Mouse (Mus musculus): ENCODE data around the gene Adam23.

Gene Adam23

DNA sequence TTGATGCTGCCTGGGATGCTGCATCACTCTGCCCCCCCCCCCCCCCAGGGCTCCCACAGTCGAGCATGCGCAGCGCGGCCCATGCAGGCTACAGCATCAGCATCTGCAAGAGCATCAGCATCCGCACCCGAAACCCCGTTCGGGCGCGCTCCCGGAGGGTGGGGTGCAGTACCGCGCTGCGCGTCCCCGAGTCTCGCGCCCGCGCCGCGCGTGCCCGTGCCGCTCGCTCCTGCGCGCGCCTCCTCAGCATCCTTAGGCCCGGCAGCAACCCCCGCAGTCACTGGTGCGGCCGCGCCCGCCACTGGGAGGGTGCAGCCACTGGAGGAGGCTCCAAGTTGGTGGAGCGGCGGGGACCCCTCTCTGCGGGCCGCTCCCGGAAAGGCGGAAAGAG, at the start of gene Adam23:
Gene Adam23, plus strand, starts transcription at position 236 of the 391 bp plus-strand sequence.
- DNase-seq (ENCODE audit: low spot score in 2 of 2): peak; percentile 8 to 9

DNA sequence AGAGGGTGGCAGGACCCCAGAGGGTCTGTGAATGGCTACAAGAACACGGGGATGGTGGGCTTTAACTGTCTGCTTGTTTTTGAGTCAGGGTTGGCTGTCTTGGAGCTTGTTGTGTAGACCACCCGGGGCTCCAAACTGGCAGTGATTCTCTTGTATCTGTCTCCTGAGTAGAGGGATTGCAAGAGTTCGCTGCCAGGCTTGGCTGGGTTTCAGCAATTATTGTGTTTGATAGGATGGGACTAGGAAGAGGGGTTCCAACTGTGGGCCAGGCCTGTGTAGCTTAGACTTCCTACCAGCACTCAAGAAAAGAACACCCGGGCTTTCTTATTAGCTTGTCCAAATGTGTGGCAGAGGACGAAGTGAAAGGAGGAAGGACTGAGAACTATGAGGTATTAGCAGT, 44.6 kb upstream of the Adam23 start:
- DNase-seq (ENCODE audit: low spot score in 2 of 2): no peak

DNA sequence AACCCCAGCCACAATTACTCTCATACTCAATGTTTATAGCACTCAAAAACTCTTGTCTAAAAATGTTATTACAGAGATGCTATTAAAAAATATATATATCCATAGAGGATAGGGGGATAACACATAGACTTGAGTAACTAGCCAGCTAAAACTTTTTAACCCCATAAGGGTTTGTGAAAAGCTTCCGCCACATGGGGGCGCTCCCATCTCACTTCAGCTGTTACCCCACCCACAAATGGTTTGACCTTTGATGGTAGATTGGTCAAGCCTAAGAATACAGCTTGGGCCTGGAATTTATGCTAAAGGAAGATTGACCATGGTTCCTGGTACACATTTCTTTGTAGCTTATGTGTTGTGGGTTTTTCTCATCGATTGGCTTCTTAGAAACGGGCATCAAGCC, 42.1 kb upstream of the Adam23 start:
- DNase-seq (ENCODE audit: low spot score in 2 of 2): peak in 1 of 2 experiments; percentile 27

DNA sequence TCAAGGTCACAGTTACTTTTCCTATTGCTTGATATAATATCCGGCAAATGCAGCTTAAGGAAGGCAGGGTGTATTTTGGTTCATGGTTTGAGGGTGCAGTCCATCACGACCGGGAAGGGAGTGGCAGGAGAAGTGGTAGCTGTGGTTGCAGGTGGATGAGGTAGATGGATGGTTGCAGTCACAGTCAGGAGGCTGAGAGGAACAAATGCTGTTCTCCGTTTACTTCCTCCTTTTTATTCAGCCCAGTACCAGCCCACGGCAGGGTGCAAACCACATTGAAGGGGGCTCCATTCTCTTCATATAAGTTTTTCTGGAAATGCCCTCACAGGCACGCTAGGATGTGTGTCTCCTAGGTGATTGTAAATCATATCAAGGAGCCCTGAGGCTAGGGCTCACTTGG, 37.3 kb upstream of the Adam23 start:
- no peak for DNase-seq (ENCODE audit: low spot score in 2 of 2)

DNA sequence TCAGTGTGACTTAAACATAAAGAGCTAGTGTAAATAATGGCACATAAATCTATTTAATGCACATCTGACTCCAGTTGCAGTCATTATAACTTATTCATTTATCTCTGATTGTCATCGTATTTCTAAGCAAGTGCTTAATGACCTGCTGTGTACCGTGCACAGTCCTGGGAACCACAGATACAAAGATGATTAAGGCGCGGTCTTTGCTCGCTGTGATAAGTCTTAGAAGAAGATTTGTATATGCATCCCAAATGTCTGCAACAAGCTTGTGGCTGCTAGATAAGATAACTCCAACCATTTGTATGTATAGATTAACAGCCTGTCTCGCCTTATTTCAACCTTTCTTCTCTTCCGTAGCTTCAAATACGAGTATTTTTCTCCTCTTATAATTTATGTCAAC, 27.2 kb upstream of the Adam23 start:
- no peak for DNase-seq (ENCODE audit: low spot score in 2 of 2)

DNA sequence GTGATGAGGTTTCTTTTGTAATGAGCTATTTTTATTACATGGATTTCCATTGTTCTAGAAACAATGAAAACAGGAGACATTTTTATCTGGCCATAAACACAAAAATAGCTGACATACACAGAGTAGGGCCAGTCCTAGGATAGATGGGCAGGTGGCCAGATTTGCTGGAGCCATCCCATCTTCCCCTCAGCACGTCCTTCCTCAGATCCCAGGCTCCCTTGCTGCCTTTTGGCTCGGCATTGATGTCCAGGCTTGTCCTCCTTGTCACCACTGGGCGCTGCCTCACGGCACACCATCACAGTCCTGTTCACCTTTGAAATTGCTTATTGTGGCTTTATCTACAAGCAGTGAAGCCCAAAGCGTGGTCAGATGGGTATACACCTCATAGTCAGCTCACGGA, 15.0 kb upstream of the Adam23 start:
- DNase-seq (ENCODE audit: low spot score in 2 of 2): no peak

DNA sequence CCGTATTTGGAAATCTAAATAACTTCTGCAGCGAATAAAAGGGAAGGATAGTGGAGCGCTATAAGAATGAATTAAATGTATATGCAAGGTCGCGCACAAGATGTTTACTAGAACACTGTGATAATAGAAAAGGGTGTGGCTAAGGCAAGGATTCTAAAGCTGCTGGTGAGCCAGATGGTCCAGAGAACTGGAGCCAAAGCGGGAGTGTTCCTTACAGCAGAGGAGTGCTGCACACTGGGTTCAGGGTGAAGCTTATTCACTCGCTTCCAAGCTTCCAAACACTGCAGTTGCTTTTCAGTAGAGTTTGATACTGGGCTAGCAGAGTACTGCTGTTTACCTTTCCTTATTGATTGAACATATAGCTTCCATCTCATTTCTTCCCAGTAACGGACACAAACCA, 14.5 kb upstream of the Adam23 start:
- DNase-seq (ENCODE audit: low spot score in 2 of 2): no peak

DNA sequence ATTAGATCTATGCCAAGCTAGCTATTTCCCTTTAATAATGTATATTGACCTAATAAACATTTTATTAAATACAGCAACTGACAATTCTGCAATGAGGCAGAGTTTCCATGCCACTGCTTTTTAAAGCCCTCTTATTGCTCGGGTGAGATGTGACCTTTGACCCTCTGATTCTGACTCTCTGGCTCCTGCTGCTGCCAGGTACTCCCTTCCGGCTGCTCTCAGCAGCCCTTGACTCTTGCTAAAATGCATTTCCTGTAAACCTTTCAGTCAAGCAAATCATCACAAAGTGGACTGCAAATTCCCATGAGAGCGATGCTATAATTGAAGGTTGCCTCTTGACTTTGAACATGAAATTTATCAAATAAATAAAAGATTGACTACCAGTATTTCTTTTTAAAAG, 13.8 kb upstream of the Adam23 start:
- no peak for DNase-seq (ENCODE audit: low spot score in 2 of 2)

DNA sequence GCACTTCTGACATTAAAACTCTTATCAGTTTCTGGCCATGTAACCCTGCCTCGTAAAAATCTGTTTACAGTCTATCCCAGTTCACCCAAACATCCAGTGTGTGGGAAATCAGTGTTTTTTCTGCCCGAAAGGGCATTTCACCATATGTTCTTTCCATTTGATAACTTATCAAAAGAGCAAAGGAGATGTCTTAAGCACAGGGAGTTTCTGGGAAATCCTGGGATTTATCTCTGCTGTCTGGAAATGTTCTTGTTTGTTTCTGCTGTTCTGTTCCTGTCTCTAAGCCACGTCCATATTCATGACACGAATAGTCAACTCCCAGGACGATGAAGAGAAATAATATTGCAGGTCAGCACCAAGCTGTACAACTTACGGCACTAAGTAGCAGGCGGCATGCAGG, 11.6 kb upstream of the Adam23 start:
- DNase-seq (ENCODE audit: low spot score in 2 of 2): no peak

DNA sequence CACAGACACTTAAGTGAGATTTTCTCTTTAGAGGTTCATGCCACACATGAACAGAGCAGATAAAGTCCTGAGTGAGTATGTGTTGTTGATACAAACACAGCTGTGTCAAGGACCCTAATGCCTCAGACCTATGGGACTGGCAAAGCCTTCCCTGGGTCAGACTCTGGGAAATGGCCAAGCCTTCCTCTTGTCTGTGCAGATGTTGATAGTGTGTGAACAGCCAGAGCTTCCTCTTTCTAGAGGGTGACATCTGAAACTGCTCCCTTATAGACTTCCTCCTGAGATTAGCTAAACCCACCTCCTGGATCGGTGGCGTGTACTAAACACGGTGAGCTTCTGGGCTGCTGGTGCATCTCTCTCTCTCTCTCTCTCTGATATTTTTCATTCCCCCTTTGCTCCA, 8.2 kb upstream of the Adam23 start:
- DNase-seq (ENCODE audit: low spot score in 2 of 2): no peak

DNA sequence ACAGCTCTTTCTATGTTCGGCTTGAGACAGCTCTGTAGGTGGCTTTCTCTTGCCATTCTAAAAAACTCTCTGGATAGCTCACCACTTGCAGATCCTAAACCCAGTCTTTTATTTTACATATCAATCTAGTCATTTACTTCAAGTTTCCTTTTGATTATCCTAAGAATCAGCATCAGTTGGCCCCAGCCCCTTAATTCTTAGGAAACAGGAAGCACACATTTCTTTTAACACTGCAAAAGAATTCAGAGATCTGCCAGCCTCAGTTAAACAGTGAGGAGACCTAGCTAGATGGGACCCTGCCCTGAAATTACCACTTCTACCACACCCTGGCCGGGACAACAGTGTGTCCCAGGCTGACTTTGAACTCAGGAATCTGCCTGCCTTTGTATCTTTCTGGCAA, 3.5 kb upstream of the Adam23 start:
- no peak for DNase-seq (ENCODE audit: low spot score in 2 of 2)

DNA sequence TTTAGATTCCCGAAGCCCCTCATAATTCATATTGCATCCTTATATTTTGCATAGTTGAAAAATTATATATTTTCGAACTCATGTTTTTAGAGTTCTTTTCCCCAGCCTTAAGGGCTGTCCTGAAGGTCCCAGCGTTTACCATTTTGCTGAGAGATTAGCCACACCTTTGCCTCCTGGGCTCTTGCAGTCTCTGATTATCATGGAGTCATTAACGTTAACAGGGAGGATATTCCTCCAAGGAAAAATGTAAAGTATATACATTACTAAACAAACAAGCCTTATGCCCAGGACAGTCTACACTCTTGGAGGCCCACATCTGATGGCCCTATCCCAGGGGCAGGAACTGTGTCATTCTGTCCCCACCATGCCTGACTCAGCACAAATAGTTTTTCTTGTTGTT, 3.1 kb upstream of the Adam23 start:
- no peak for DNase-seq (ENCODE audit: low spot score in 2 of 2)

DNA sequence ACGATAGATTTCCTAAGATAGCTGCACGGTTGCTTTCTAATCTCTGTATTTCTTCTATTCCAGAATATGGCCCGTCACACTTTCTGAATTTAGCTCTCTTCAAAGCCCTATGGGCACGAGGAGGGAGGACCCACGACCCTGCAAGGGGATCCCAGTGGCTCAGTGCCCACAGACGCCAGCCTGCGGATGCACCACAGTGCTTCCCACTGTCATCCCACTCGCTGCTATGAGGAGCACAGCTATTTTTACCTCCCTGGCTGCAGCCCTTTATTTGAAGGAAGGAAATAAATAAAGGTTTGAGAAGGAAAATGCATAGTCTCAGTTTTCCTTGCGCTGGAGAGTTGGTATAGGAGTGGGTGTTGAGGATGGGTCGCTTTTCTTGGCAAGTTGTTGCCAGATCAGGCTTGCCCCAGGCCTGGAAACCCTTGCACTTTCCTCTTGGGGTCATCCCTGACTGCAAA, 512 bp upstream of the Adam23 start:
- no peak for DNase-seq (ENCODE audit: low spot score in 2 of 2)

DNA sequence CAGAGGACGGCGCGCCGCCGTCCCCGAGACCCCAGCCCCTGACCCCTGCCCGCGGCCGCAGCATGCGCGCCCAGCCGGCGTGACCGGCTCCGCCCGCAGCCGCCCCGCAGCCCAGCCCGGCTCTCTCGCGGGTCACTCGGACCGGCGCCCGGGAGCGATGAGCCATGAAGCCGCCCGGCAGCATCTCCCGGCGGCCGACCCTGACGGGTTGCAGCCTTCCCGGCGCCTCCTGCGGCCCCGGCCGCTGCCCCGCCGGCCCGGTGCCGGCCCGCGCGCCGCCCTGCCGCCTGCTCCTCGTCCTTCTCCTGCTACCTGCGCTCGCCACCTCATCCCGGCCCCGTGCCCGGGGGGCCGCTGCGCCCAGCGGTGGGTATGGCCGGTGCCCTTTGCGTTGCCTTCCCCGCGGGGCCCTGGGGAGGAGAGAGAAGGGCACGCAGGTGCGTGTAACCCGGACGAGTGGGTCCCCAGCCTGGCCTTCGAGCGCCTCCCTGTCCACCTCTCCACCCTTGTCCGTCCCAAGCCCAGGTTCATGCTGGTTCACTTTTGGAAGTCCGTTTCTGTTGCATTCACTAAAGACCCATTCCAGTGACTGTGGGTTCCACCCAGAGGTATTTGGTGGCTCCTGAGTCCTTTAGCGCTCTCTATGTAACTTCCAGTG, 485 bp downstream of the Adam23 start:
- peak in 1 of 2 experiments; percentile 4 for DNase-seq (ENCODE audit: low spot score in 2 of 2)

DNA sequence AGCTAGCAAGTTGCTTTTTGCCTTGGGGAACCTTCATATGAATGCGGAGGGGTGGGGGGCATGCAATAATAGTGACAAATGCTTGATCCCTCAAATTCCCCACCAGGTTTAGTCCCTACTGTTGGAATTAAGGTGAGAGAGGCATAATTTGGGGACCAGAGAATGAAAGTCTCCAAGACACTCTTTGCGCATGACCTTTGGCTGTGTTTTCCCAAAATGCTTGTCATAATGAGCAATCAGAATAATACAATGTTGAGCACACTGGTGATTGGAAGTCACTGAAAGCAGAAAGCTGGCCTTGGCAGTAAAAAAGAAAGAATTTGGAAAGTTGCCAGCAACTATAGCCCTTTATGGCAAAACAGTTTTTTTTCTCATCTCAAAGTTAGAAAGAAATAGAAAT, 1.0 kb downstream of the Adam23 start:
- DNase-seq (ENCODE audit: low spot score in 2 of 2): no peak

DNA sequence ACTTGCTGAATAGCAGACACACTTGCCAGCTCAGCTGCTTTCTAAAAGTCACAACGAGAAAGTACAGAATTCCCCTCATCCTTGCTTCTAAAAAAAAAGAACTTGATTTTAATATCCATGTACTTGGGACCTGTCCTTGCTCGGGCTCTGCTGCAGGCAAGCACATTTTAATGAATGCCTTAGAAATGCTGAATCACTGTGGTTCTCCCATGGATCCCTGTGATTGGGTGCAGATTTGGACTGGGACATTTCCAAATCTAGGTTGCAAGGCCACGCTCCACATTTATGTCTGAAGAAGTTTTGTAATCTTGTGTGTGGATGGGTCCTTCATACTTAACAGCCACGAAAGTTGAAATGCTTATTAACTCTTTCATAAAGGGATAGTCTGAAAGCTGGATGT, 4.4 kb downstream of the Adam23 start:
- DNase-seq (ENCODE audit: low spot score in 2 of 2): no peak

DNA sequence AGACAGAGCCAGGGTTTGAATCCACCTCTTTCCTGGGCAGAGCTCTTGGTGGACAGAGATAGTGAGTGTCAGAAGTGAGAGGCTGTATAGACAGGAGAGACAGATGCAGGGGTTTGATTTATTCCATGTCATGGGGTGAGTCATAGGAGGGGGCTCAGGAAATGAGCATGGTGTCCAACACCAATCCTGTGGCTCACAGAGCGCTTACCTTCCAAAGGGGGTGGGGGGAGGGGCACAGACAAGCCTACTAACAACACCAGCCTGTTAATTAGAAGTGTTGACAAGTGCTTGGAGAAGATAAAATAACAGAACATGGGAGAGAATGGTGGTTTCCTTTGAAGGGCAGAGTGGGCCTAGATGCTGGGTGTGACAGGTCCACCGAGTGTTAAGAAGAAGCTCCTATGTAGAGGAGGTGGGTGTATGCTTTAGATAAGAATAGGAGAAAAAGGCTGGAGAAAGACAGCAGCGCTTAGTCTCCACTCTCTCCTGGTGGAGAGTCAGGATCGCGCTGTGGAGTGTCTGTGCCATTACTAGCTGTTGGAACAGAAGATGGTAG, 7.7 kb downstream of the Adam23 start:
- no peak for DNase-seq (ENCODE audit: low spot score in 2 of 2)

DNA sequence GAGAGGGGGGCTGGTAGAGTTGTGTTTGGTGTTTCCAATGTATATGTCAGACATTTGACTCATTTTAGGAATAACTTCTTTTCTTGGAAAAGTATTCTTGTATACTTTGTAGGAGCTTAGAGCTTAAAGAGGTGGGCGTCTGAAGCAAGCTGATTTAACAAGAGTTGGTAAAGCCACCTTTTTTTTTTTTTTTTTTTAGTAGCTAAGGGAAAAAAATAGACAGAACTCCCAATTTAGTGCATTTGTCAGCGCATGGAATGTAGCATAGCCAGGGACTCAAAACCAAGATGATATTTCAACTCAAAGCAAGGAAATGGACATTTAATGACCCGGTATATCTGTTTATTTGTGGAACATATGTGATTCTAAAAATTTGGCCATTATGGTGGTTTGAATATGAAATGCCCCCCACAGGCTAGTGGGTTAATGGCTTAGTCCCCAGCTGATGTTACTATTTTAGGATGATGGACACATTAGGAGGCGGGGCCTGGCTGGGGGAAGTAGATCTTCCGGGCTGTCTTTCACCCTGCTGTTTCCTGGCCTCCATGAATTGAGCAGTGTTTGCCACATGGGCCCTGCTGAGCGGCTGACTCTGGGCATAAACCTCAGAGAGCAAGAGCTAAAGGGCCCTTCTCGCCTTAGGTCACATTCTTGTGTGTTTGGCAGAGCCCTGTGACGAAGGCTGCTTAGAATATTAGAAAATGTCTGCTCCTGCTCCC, 12.3 kb downstream of the Adam23 start:
- no peak for DNase-seq (ENCODE audit: low spot score in 2 of 2)

DNA sequence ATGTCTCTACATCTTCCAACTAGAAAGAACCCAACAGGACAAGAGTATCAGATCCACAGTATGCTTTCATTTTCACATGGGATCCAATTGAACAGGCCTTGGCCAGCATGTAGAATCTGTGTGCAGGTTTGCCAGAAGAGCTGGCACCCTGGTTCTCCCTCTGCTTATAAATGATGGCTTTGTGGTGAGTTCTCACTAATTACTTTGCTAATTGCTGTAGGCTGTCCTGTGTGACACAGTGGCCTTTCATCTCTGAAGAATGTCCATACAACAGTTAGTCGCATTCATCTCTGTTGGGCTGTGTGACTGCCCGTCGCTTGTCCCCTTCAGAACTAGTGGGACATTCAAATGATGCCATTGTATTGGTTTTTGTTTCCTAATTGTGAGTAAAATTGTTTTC, 13.5 kb downstream of the Adam23 start:
- DNase-seq (ENCODE audit: low spot score in 2 of 2): no peak

DNA sequence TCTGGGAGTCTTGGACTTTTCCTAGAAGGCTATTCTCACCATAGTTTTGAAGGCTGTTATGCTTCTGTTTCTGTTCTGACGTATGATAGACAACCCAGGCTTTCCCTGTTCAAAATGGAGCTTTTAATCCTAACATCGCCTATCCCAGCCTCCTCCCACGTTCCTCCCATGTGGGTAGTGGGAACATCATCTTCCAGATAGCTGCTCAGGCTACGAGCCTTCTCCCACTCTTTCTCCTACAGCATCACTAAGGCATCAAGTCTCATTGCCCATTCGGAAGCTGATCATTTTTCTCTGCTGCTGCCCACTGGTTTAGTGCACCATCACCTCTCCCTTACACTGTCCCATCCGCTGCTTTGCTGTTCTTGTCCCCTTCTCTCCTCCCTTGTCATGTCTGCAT, 14.2 kb downstream of the Adam23 start:
- DNase-seq (ENCODE audit: low spot score in 2 of 2): no peak

DNA sequence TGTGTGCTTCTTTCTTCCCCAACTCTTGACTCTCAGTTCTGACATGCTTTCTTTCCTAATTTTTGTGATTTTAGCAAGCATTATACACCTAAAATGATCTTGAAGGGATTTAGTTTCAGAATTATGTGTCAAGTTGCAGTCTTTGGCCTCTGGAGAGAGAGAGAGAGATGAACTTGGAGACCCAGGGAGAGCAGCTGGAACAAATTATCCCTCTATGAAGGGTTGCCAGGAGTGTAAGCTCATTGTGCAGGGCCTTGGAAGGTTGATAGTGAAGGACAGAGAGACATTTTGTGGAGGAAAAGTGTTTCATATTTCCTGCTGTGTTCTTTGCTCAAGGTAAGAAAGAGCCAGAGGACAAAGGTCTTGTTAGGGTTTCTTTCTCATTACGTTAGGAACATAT, 18.8 kb downstream of the Adam23 start:
- DNase-seq (ENCODE audit: low spot score in 2 of 2): no peak

DNA sequence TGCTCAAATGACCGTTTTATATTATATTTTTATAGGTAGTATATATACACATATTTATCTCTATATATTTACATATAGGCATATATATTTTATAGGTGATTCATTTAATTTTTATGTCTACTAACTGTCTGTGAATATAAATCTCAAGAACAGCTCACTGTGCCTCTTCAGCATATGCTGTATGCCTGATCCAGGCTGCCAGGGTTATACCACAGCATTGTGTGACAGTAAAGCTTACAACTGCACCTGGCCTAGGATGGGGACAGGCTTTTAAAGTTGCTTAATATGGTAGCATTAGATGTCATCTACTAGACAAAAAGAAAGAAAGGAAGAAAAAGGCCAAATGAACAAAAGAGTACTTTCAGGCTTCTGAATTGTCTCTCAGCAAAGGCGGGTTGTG, 27.6 kb downstream of the Adam23 start:
- DNase-seq (ENCODE audit: low spot score in 2 of 2): no peak

DNA sequence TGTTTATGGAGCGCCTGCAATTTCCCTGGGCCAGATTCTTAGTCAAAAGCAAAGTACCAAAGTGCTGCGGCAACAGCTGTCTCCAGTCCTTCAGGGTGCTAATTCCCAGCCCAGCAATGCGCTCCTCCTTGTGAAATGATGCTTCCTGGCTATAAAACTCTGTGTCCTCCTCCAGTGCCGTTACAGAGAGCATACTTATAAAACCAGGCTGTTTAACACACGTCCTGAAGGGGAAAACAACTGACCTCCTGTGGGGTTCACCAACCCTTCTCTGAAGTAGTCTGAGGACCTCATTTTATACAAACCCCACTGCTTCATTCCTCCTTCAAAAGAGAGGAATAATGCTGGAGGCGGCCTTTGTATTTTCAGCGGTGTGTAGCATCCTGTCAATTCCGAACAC, 28.0 kb downstream of the Adam23 start:
- no peak for DNase-seq (ENCODE audit: low spot score in 2 of 2)

All from urinary bladder, postnatal 36 days (tissue).